Mouse (Mus musculus) testis, postnatal 10 days (tissue): ENCODE measurements at regions not wholly inside any gene's neighbourhood (a gene's known extent, or its start where the extent isn't known, plus 50 kb on each side); places are given as distances from the start of the nearest gene placed in this dataset.

Experiments used
- DNase-seq: peaks from one replicate; pipeline ENCODE4 v3.0.0; 2021; ENCODE audit warnings: low spot score

- no peak for DNase-seq
These were observed 356.2 kb upstream of the Tenm4 start for GRCm38 (mm10) chr7:95814865-95815264.

- no peak for DNase-seq
These were observed 347.5 kb upstream of the Tenm4 start for GRCm38 (mm10) chr7:95823539-95823938.

DNA sequence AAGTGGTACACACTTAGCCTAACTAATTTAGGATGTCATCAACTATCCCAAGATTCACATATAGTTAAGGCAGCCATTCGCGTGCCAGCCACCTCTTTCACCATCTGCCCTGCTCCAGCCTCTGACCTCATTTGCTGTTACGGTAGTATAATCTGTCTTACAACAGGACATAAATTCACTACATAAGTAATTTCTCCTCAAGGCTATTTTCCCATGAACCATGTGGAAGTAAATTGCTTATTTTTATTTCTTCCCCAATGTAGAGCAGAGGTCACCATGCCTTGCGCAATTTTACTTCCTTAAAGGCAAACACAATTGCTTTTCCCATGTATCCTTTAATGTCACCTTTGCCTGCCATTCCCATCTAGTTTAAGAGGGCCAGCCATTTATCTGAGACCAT, 341.2 kb upstream of the Tenm4 start:
- no peak for DNase-seq

- DNase-seq: no peak
These were observed 336.7 kb upstream of the Tenm4 start for GRCm38 (mm10) chr7:95834236-95834919.

GRCm38 (mm10) chr7:95840476-95840875, 330.6 kb upstream of the Tenm4 start:
- no peak for DNase-seq

DNA sequence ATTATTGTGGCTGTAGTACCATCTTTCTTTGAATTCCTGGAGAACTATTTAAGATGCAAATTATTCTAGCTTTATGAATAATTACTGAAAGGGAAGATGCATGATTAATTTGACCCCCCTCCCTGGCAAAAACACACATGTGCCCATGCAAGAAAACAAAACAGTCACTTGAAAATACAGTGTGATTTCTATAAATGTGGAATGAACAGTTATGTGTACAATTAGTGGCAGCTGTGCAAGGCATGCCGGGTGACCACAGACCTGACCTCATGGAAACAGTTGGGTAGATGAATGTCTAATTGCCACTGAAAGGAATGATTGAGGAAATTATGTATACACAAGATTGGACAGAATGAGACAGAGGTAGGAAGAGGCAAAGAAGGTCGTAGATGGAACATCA, 321.2 kb upstream of the Tenm4 start:
- no peak for DNase-seq

DNA sequence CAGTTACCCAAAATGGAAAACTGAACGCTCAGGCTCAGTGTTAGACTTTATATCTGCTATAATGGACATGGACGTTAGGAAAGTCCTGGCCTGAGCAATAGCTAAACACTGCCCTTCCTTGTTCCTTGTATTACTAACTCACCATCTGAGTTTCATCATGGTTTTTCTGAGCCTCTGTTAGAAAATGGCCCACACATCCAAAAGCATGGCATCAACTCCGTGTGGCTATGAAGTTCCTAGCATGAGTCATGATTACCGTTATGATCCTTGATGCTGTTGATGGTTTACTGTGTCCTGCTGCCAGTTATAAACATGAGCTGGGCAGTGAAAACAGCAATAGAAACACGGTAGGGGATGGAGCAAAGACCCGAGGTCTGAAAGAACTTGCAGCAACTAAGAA, 318.4 kb upstream of the Tenm4 start:
- DNase-seq: no peak

GRCm38 (mm10) chr7:95853225-95853812, 317.7 kb upstream of the Tenm4 start:
- DNase-seq: no peak

DNA sequence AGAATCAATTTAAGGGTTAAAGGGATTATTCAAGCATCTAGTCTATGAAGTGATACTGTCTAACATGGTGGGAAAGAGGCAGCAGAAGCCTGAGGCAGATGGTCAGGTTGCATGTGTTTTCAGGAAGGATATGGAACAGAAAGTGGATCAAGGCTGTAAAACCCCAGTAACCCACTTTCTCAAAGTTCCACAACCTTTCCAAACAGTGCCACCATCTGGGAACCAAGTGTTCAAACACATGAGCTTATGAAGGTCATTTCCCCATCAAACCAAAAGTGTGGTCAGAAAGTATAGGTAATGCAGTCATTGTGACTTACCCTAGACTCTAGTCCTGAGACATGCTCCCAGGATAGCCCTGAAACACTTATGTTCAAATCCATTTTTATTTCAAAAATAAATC, 312.8 kb upstream of the Tenm4 start:
- no peak for DNase-seq

GRCm38 (mm10) chr7:95864233-95864632, 306.8 kb upstream of the Tenm4 start:
- no peak for DNase-seq

- no peak for DNase-seq
These were observed 305.8 kb upstream of the Tenm4 start for GRCm38 (mm10) chr7:95865270-95865669.

DNA sequence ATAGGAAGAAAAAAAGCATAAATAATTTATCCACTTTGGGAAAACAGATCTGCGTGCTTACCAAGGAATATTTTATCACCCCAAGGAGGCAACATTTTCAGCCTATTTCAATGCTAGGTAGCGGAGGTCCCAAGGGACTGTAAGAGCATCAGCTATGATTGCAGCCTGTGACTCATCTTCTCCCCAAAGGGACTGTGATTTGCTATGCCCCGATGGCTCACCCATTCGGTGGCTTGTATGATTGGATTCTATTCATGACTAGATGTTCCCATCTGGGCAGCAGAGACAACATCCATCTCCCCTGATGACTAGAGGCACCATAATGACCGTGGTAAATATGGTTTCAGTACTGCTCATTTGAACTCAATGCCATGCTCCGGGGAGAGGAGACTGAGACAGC, 302.3 kb upstream of the Tenm4 start:
- DNase-seq: no peak

DNA sequence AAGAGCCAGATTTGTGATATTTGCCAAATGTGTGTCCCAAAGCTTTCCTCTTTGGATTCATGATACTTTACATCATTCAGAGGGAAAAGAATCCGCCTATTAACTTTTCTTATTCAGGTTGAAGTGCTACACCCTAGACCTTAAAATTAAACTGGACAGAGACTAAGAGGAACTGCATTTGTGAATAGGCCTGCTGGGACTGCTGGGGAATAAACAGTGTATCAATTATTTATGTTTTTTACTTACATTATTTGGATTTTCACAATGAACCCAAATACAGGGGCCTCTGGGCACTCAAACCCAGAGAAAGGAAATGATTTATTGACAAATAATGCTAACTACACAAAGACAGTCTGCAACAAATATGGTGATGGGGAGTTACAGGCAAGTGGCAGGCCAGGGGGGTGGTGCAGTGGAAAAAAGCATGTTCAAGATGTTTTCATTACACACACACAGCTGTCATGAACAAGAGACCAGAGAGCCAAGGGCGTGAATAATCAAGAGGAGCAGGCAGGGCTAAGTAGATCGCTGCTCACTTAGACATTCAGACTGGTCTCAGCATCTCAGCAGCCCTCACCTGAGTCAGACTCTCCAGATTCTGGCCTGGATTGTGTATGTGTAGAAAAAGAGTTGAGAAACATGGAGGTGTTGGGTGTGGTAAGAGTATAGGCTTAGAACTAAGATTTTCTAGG, 290.3 kb upstream of the Tenm4 start:
- DNase-seq: no peak

GRCm38 (mm10) chr7:95901524-95901923, 269.5 kb upstream of the Tenm4 start:
- DNase-seq: no peak

- no peak for DNase-seq
These were observed 256.5 kb upstream of the Tenm4 start for GRCm38 (mm10) chr7:95914406-95915080.

DNA sequence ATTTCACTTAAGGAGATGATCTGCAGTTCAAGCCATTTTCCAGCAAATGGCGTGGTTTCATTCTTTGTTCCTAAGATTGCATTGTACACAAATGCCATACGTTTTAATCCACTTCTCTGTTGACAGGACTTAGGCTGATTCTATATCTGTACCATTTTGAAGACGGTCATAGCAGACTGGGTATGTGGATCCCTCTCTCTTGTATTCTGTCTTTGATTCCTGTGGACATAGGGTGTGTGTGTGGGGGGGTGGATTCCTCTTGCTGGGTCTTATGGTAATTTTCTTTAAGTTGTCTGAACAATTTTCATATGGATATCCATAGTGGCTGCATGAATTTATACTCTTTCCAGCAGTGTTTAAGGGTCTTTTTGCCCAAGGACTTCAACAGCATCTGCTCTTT, 251.1 kb upstream of the Tenm4 start:
- no peak for DNase-seq

- no peak for DNase-seq
These were observed 246.2 kb upstream of the Tenm4 start for GRCm38 (mm10) chr7:95924805-95925204.

DNA sequence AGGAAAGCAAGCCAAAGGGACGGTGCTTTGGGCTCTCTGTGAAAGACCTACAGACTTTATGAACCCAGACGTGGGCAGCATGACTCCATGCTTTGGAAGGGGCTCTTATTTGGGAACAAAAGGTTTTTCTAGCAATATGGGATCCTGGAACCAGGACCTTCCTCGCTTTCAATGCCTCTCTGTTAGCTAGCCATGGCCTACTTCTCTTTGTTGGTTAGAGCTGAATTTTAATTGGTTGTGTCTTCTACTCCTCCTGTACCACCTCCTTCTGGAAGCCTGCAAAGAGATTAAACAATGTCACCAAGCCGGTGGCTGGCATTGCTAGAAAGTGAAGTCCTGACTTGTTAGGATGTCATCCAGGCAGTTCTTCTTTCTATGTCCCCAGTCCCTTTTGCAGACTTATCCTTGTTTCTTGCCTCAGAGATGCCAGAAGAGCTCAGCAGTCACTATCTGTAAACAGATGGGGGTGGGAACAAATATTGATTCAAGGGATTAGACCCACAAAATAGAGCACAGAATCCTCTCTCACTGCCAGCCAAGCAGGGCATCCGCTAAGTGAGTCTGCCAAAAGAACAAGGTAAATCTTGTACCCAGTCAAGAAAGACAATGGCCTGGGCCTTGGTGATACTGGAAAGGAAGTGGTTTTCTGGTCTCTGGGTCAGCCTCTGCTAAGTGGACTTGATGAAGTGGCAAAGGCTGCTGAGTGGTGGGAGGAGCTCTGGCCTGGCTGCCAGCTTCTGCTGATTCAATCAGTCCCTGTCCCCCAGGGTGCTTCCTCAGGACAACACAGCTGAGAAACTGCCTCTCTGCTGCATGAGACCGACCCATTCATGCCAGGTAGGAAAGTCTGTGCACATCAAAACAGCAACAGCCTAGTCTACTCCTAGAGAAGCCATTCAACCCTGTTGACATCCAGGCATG, 244.7 kb upstream of the Tenm4 start:
- DNase-seq: no peak

DNA sequence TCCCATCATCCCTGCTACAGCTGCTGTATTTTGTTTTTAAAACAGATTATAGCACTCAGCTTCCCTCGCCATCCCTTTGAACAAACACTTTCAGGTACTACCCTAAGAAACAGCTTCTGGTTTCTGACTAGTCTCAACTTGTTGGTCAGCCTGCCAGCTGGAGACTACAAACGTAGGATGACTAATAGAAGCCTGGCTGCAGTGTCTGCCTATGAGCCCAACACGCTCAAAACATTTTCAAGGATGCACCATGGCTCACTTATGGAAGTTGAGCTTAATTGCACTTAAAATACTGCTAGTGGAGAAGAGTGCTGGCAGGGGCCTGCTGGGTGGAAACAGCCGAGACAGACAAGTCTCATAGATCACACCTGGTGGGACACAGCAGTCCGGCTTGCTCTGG, 234.4 kb upstream of the Tenm4 start:
- DNase-seq: no peak

GRCm38 (mm10) chr7:95943420-95943819, 227.6 kb upstream of the Tenm4 start:
- DNase-seq: no peak

DNA sequence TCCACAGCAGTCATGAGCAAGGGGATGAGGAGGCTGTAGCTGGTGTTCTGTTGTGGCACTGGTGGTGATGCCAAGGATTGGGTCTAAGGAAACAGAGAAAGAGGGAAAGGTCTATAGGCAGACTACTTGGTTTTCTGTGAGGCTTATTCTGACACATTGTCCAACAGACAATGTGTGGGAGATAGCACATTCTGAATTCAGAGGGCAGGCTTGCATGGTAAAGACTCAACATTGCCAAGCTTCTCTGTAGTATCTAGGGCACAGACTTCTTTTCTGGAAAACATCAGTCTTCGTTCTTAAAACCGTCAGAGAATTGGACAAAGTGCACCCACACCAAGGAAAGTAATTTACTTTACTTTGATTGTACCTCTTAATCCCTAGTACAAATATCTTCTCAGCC, 218.7 kb upstream of the Tenm4 start:
- DNase-seq: no peak

GRCm38 (mm10) chr7:95954511-95954910, 216.5 kb upstream of the Tenm4 start:
- no peak for DNase-seq
